Mouse (Mus musculus) kidney, adult 2 months (tissue): ENCODE results near the gene Acsm1.

Source experiments
- CTCF ChIP-seq: fragments of 200-500 bp; conservative IDR thresholded peaks from 2 replicates; pipeline ENCODE4 v1.5.1; 2011; ENCODE audit warnings: low read depth, mild to moderate bottlenecking, control low read depth, low read length, moderate library complexity, mixed read lengths; ENCODE audit not compliant: insufficient read depth, insufficient read length
- POLR2A ChIP-seq: fragments of 200-500 bp; IDR thresholded peaks from one replicate; pipeline ENCODE4 v1.6.1; 2011; ENCODE audit warnings: low read depth, low read length, control low read depth

- TF ChIP-seq CTCF, result no peak
- TF ChIP-seq POLR2A, result no peak
Measured at GRCm38 (mm10) chr7:119694926-119695325, 88.1 kb downstream of the Acsm1 start.
